Mouse (Mus musculus) embryonic facial prominence, embryonic 13.5 days (tissue): ENCODE data around the gene Crtam. TPM values are rescaled to one million over a fixed set of nuclear protein-coding genes. Genes with fewer than 3 reads are reported as not detected.

ENCODE experiments used
- ATAC-seq: fragments of 200-750 bp; cut with Nextera tagmentation; 2 replicates; pipeline ENCODE4 v1.8.0; 2017; ENCODE audit warnings: low read depth; ENCODE audit not compliant: insufficient number of reproducible peaks, insufficient read depth, low FRiP score, low TSS enrichment
- H3K27ac ChIP-seq: fragments of 300-500 bp; sonication (generic); 2 replicates; pipeline ENCODE4 v1.5.1; 2015; ENCODE audit warnings: moderate library complexity, mild to moderate bottlenecking, inconsistent platforms
- H3K27me3 ChIP-seq: fragments of 300-500 bp; sonication (generic); 2 replicates; pipeline ENCODE4 v1.6.1; 2015; ENCODE audit warnings: mild to moderate bottlenecking, inconsistent platforms
- H3K36me3 ChIP-seq: fragments of 300-500 bp; sonication (generic); 2 replicates; pipeline ENCODE4 v1.6.1; 2015; ENCODE audit warnings: mild to moderate bottlenecking, inconsistent platforms
- H3K4me1 ChIP-seq: fragments of 300-500 bp; sonication (generic); 2 replicates; pipeline ENCODE4 v1.6.1; 2015; ENCODE audit warnings: inconsistent platforms
- H3K4me2 ChIP-seq: fragments of 300-500 bp; sonication (generic); 2 replicates; pipeline ENCODE4 v1.6.1; 2015; ENCODE audit warnings: moderate library complexity, mild to moderate bottlenecking, inconsistent platforms
- H3K4me3 ChIP-seq: fragments of 300-500 bp; sonication (generic); 2 replicates; pipeline ENCODE4 v1.5.1; 2015; ENCODE audit warnings: mild to moderate bottlenecking, inconsistent platforms
- H3K9ac ChIP-seq: fragments of 300-500 bp; sonication (generic); 2 replicates; pipeline ENCODE4 v1.6.1; 2015; ENCODE audit warnings: mild to moderate bottlenecking, inconsistent platforms
- H3K9me3 ChIP-seq: fragments of 300-500 bp; sonication (generic); 2 replicates; pipeline ENCODE4 v1.6.1; 2016; ENCODE audit warnings: inconsistent platforms
- WGBS: fragments of 180-500 bp; shearing (Covaris S2); methylation state at CpG from one replicate; pipeline ENCODE4 v1.1.7; 2015; ENCODE audit warnings: mixed read lengths; 5-methylcytosine and 5-hydroxymethylcytosine counted together
- polyA plus RNA-seq: library from polyadenylated mRNA; unstranded; fragments of >200 nt; fragmentation: Nextera tagmentation; extraction: Ambion mirVana; gene quantifications from 2 replicates; pipeline ENCODE4 v1.2.1, GENCODE M21; 2015

Gene Crtam
- 0.17 and 0.45 TPM in 2 replicates for polyA plus RNA-seq

- Histone ChIP-seq H3K4me3 (no peak within 1 kb of the TSS), H3K9me3 (no peaks in the 10 kb centered on the region), H3K36me3 (no peaks in the 10 kb centered on the region), H3K27ac (no peak within 1 kb of the TSS), H3K4me2 (no peak within 1 kb of the TSS), H3K27me3 (no peaks in the 10 kb centered on the region), H3K4me1 (no peaks in the 10 kb centered on the region), H3K9ac (no peak within 1 kb of the TSS)
- ATAC-seq = no peak
- 72% methylated on average over 4 of the region's 4 CpGs for WGBS
Observed at GRCm38 (mm10) chr9:41004415-41004814, at the start of gene Crtam. Crtam (minus strand) TSS chr9:41004628.

- no peaks in the 10 kb centered on the region for H3K9me3 ChIP-seq
- no peak overlapping the region for H3K4me2 ChIP-seq
- ATAC-seq = no peak
- no peak overlapping the region for H3K27ac ChIP-seq
- peaks cover 15% of the 10 kb centered on the region for H3K4me1 ChIP-seq
- H3K4me3 ChIP-seq = no peak overlapping the region
- no peaks in the 10 kb centered on the region for H3K27me3 ChIP-seq
- no peak overlapping the region for H3K9ac ChIP-seq
- H3K36me3 ChIP-seq = no peaks in the 10 kb centered on the region
- WGBS = 79% methylated on average over 9 of the region's 9 CpGs
Observed at GRCm38 (mm10) chr9:41054166-41054565, 49.7 kb upstream of the Crtam start.

DNA sequence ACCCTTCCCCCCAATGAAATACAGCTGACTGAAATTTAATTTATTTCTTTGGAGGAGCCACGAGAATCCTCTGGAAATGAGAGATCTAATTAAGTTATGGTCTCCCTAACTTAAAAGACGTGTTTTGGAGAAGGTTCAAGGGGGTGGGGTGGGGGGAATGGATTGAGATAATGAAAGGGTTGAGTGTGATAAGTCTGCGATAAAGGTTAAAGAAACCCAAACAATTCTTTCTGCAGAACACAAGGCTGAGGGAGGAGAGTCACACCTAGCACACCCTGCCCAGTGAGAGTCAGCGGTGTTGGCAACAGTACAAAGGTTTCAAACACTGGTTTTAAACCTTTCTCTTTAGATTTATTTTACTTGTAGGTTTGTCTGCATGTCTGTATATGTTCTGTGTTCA is 49.0 kb upstream of the Crtam start:
- Histone ChIP-seq H3K9me3 (no peaks in the 10 kb centered on the region), H3K4me2 (no peak overlapping the region), H3K27ac (no peak overlapping the region; the same call in 1 of the 2 replicates), H3K4me3 (no peak overlapping the region), H3K27me3 (no peaks in the 10 kb centered on the region), H3K4me1 (peaks cover 15% of the 10 kb centered on the region), H3K9ac (no peak overlapping the region), H3K36me3 (no peaks in the 10 kb centered on the region)
- ATAC-seq = no peak
- 50% methylated on average over 4 of the region's 4 CpGs for WGBS

GRCm38 (mm10) chr9:41051080-41051932 is 46.9 kb upstream of the Crtam start:
- peaks cover 15% of the 10 kb centered on the region for H3K4me1 ChIP-seq
- H3K36me3 ChIP-seq = no peaks in the 10 kb centered on the region
- H3K9me3 ChIP-seq = no peaks in the 10 kb centered on the region
- H3K4me3 ChIP-seq = no peak overlapping the region
- no peak overlapping the region for H3K4me2 ChIP-seq
- no peaks in the 10 kb centered on the region for H3K27me3 ChIP-seq
- no peak for ATAC-seq
- no peak overlapping the region for H3K27ac ChIP-seq
- 61% methylated on average over 11 of the region's 11 CpGs for WGBS
- no peak overlapping the region for H3K9ac ChIP-seq

- Histone ChIP-seq H3K4me3 (no peak overlapping the region), H3K9me3 (no peaks in the 10 kb centered on the region), H3K4me2 (no peak overlapping the region), H3K27ac (no peak overlapping the region), H3K4me1 (peaks cover 18% of the 10 kb centered on the region), H3K9ac (no peak overlapping the region), H3K27me3 (no peaks in the 10 kb centered on the region), H3K36me3 (no peaks in the 10 kb centered on the region)
- 72% methylated on average over 12 of the region's 12 CpGs for WGBS
- no peak for ATAC-seq
Observed at GRCm38 (mm10) chr9:41050331-41051079, 46.1 kb upstream of the Crtam start.

- H3K9ac ChIP-seq = no peak overlapping the region
- WGBS = 87% methylated on average over 7 of the region's 7 CpGs
- H3K4me2 ChIP-seq = no peak overlapping the region
- H3K27ac ChIP-seq = no peak overlapping the region
- H3K27me3 ChIP-seq = no peaks in the 10 kb centered on the region
- H3K4me1 ChIP-seq = peaks cover 16% of the 10 kb centered on the region
- H3K9me3 ChIP-seq = no peaks in the 10 kb centered on the region
- no peak for ATAC-seq
- no peak overlapping the region for H3K4me3 ChIP-seq
- H3K36me3 ChIP-seq = no peaks in the 10 kb centered on the region
Observed at GRCm38 (mm10) chr9:41049282-41049681, 44.9 kb upstream of the Crtam start.

GRCm38 (mm10) chr9:41048820-41049219 is 44.4 kb upstream of the Crtam start:
- WGBS = 78% methylated on average over 3 of the region's 3 CpGs
- no peaks in the 10 kb centered on the region for H3K36me3 ChIP-seq
- H3K4me2 ChIP-seq = no peak overlapping the region
- ATAC-seq = no peak
- H3K27me3 ChIP-seq = no peaks in the 10 kb centered on the region
- peaks cover 14% of the 10 kb centered on the region for H3K4me1 ChIP-seq
- no peaks in the 10 kb centered on the region for H3K9me3 ChIP-seq
- H3K4me3 ChIP-seq = no peak overlapping the region
- no peak overlapping the region for H3K9ac ChIP-seq
- H3K27ac ChIP-seq = no peak overlapping the region

- Histone ChIP-seq H3K36me3 (no peaks in the 10 kb centered on the region), H3K9ac (no peak overlapping the region), H3K4me2 (no peak overlapping the region), H3K9me3 (no peaks in the 10 kb centered on the region), H3K4me3 (no peak overlapping the region), H3K27ac (no peak overlapping the region), H3K27me3 (no peaks in the 10 kb centered on the region), H3K4me1 (peaks cover 14% of the 10 kb centered on the region)
- WGBS = 93% methylated on average over 7 of the region's 7 CpGs
- no peak for ATAC-seq
Observed at GRCm38 (mm10) chr9:41048216-41048615, 43.8 kb upstream of the Crtam start.

- Histone ChIP-seq H3K4me2 (no peak overlapping the region), H3K9me3 (no peaks in the 10 kb centered on the region), H3K27ac (no peak overlapping the region), H3K9ac (no peak overlapping the region), H3K4me1 (peaks cover 14% of the 10 kb centered on the region), H3K4me3 (no peak overlapping the region), H3K27me3 (no peaks in the 10 kb centered on the region), H3K36me3 (no peaks in the 10 kb centered on the region)
- WGBS = 87% methylated on average over 2 of the region's 2 CpGs
- ATAC-seq = no peak
Observed at GRCm38 (mm10) chr9:41047654-41048053, 43.2 kb upstream of the Crtam start.

- H3K27ac ChIP-seq = no peak overlapping the region
- no peak for ATAC-seq
- H3K9me3 ChIP-seq = no peaks in the 10 kb centered on the region
- peaks cover 4% of the 10 kb centered on the region; the same call in 1 of the 2 replicates for H3K4me1 ChIP-seq
- no peak overlapping the region for H3K4me2 ChIP-seq
- WGBS = 13% methylated on average over 3 of the region's 3 CpGs
- no peaks in the 10 kb centered on the region for H3K36me3 ChIP-seq
- H3K4me3 ChIP-seq = no peak overlapping the region
- no peak overlapping the region for H3K9ac ChIP-seq
- H3K27me3 ChIP-seq = no peaks in the 10 kb centered on the region
Observed at GRCm38 (mm10) chr9:41044626-41045025, 40.2 kb upstream of the Crtam start.

DNA sequence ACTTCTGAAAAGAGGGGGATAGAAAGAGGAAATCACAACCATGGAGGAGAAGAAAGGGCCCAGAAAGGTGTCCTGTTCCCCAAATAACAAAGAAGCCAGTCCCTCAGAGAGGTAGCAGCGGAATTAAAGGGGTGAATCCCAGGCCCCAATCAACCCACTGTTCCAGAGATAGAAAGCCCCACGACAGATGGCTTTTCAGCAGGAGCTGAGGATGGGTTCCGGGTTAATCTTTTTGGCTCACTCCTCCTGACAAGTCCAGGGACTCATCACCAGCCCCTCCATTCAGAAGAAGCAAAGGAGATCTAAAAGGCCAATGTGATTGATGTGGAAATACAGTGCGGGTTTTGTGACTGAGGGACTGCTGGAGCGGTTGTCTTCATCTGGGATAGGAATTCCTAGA is 39.2 kb upstream of the Crtam start:
- peaks cover 7% of the 10 kb centered on the region; the same call in 1 of the 2 replicates for H3K4me1 ChIP-seq
- H3K36me3 ChIP-seq = no peaks in the 10 kb centered on the region
- ATAC-seq = no peak
- H3K4me3 ChIP-seq = no peak overlapping the region
- H3K4me2 ChIP-seq = no peak overlapping the region
- H3K9me3 ChIP-seq = no peaks in the 10 kb centered on the region
- no peaks in the 10 kb centered on the region for H3K27me3 ChIP-seq
- H3K9ac ChIP-seq = no peak overlapping the region
- 84% methylated on average over 5 of the region's 5 CpGs for WGBS
- H3K27ac ChIP-seq = no peak overlapping the region

- Histone ChIP-seq H3K4me3 (no peak overlapping the region), H3K4me1 (peaks cover 16% of the 10 kb centered on the region), H3K4me2 (no peak overlapping the region), H3K9ac (no peak overlapping the region), H3K9me3 (no peaks in the 10 kb centered on the region), H3K27ac (no peak overlapping the region), H3K36me3 (no peaks in the 10 kb centered on the region), H3K27me3 (no peaks in the 10 kb centered on the region)
- WGBS = 78% methylated on average over 3 of the region's 3 CpGs
- ATAC-seq = no peak
Observed at GRCm38 (mm10) chr9:41041404-41041803, 37.0 kb upstream of the Crtam start.
